Comparison of ENCODE assay signal across 24 mouse cellular contexts in the genomic region with DNA sequence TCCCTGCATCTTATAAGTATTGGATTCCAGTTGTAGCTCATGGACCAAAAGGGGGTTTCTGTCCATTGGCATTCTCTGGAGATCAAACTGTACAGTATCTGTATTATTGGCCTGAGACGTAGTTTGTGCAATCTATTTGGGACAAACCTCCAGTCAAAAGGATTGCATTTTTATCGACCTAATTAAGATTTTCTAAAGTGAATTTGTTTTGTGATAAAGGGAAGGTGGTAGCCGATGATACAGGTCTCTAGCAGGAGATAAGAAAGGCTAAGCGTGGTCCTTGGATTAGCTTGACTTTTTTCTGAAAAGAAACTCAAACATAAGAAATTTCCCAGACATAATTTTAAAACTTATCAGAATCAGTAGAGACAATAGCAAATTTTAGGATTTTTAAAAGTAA.
DNase-seq lines count a peak whose midpoint lies in the region; ATAC-seq and TF ChIP-seq lines count a peak whose summit lies in the region.
"Had no signal": no experiment of that assay in that cellular context is flagged by ENCODE, and none has a peak within 500 bp of the region (broad histone marks: within the 10 kb centered on the region; RNA-seq: fewer than 3 reads in every experiment).

No protein-coding gene starts in this region.

- H3K27me3 ChIP-seq in liver, embryonic 13.5 days: no peaks in the 10 kb centered on the region
- no peaks in the 10 kb centered on the region for H3K27me3 ChIP-seq in liver, postnatal 0 days (ENCODE audit: insufficient read depth, low read length)
- no peaks in the 10 kb centered on the region for H3K27me3 ChIP-seq in liver, embryonic 11.5 days (replicated peaks; ENCODE audit: control insufficient read depth, insufficient read depth, low read length)
- no peaks in the 10 kb centered on the region for H3K27me3 ChIP-seq in cerebellum, adult 2 months (ENCODE audit: control insufficient read depth, insufficient read depth, low read length)
- H3K27me3 ChIP-seq: CH12.LX; embryonic facial prominence, embryonic 12.5 days; forebrain, embryonic 13.5 days; forebrain, embryonic 15.5 days; Patski had no signal

- no peak for TF ChIP-seq CTCF in liver, postnatal 0 days (IDR thresholded peaks at IDR 0.05; ENCODE audit: low read depth)
- TF ChIP-seq CTCF in cerebellum, adult 2 months (IDR thresholded peaks at IDR 0.05; ENCODE audit: borderline replicate concordance, insufficient read depth, low read depth, low read length): no peak

- no peak for DNase-seq in liver, embryonic 13.5 days
- no peak for DNase-seq in liver
- DNase-seq in liver, postnatal 0 days: no peak
- DNase-seq in liver, embryonic 11.5 days (ENCODE audit: low spot score): no peak
- DNase-seq in c-Kit-positive CD71-positive TER-119-negative erythroid progenitor cells, embryonic 14.5 days (ENCODE audit: low read depth): peak; percentile 44
- no peak for DNase-seq in cerebellum, adult 2 months
- DNase-seq: adrenal gland, adult 8-10 months; adrenal gland, postnatal 14 days; adrenal gland, postnatal 36 days; B cell, adult 2 months; cerebellum, adult 11-12 months; cerebellum, adult 9-10 months; cerebellum, postnatal 10 days; cerebellum, postnatal 25 days; forebrain, postnatal 0 days had no signal

- H3K4me2 ChIP-seq in liver, embryonic 13.5 days: no peak overlapping the region
- H3K4me2 ChIP-seq in liver, postnatal 0 days (ENCODE audit: low read depth, low read length): no peak overlapping the region
- H3K4me2 ChIP-seq in liver, embryonic 11.5 days: no peak overlapping the region
- H3K4me2 ChIP-seq: embryonic facial prominence, embryonic 12.5 days; forebrain, embryonic 13.5 days; forebrain, embryonic 15.5 days had no signal

- peaks cover 19% of the 10 kb centered on the region for H3K4me1 ChIP-seq in liver, embryonic 13.5 days (replicated peaks)
- H3K4me1 ChIP-seq in liver, postnatal 0 days (ENCODE audit: insufficient read depth): 0 out of 2 replicates have a peak, but pooled peaks cover 2% of the 10 kb centered on the region
- peaks cover 7% of the 10 kb centered on the region for H3K4me1 ChIP-seq in liver, embryonic 11.5 days (replicated peaks; ENCODE audit: control insufficient read depth, insufficient read depth, low read length)
- no peaks in the 10 kb centered on the region for H3K4me1 ChIP-seq in cerebellum, adult 2 months (ENCODE audit: control insufficient read depth, insufficient read depth, low read length)
- H3K4me1 ChIP-seq: forebrain, embryonic 15.5 days had no signal

- TF ChIP-seq EP300 in liver, postnatal 0 days (IDR thresholded peaks at IDR 0.05; ENCODE audit: low read depth): peak; percentile 85

- TF ChIP-seq POLR2A in cerebellum, adult 2 months (IDR thresholded peaks at IDR 0.05; ENCODE audit: borderline replicate concordance, insufficient read depth, low read length): no peak

- ATAC-seq in liver, embryonic 13.5 days (ENCODE audit: low read depth): 0 out of 2 replicates have a peak, but pooled peaks have one; percentile 29
- ATAC-seq in liver, postnatal 0 days: no peak
- no peak for ATAC-seq in liver, embryonic 11.5 days (replicated peaks; ENCODE audit: low FRiP score)
- no peak for ATAC-seq in megakaryocyte progenitor cell, adult 5-6 weeks (replicated peaks; ENCODE audit: poor library complexity)
- ATAC-seq: activated CD4-positive, CD25-positive, alpha-beta regulatory T cell, adult 4 months; CD4-positive, CD25-positive, alpha-beta regulatory T cell, adult 4 months; forebrain, embryonic 13.5 days; forebrain, embryonic 15.5 days; forebrain, postnatal 0 days; Patski had no signal

- no peaks in the 10 kb centered on the region for H3K36me3 ChIP-seq in liver, embryonic 13.5 days
- H3K36me3 ChIP-seq in liver, postnatal 0 days (replicated peaks; ENCODE audit: insufficient read depth, low read length): no peaks in the 10 kb centered on the region
- H3K36me3 ChIP-seq in liver, embryonic 11.5 days (ENCODE audit: control insufficient read depth, insufficient read depth, low read length): no peaks in the 10 kb centered on the region
- H3K36me3 ChIP-seq: embryonic facial prominence, embryonic 12.5 days; forebrain, embryonic 15.5 days had no signal

- H3K27ac ChIP-seq in liver, embryonic 13.5 days: no peak overlapping the region
- no peak overlapping the region for H3K27ac ChIP-seq in liver, postnatal 0 days (ENCODE audit: low read depth)
- no peak overlapping the region for H3K27ac ChIP-seq in liver, embryonic 11.5 days (ENCODE audit: low read depth, low read length)
- H3K27ac ChIP-seq in cerebellum, adult 2 months (ENCODE audit: insufficient read depth, low read length): no peak overlapping the region
- H3K27ac ChIP-seq: embryonic facial prominence, embryonic 10.5 days; embryonic facial prominence, embryonic 12.5 days; forebrain, embryonic 13.5 days; forebrain, embryonic 15.5 days had no signal

- H3K9ac ChIP-seq in liver, embryonic 13.5 days: no peak overlapping the region
- H3K9ac ChIP-seq in liver, postnatal 0 days (replicated peaks): no peak overlapping the region
- no peak overlapping the region for H3K9ac ChIP-seq in liver, embryonic 11.5 days (ENCODE audit: low read depth, low read length)
- H3K9ac ChIP-seq: embryonic facial prominence, embryonic 12.5 days; forebrain, embryonic 13.5 days; forebrain, embryonic 15.5 days; forebrain, postnatal 0 days had no signal

- WGBS in liver, embryonic 13.5 days (ENCODE audit: insufficient replicate concordance): 17% methylated on average over 4 of the region's 4 CpGs
- WGBS in liver, postnatal 0 days (ENCODE audit: insufficient replicate concordance): 50% methylated on average over 4 of the region's 4 CpGs
- 43% methylated on average over 4 of the region's 4 CpGs for WGBS in liver, embryonic 11.5 days
- 93% methylated on average over 4 of the region's 4 CpGs for WGBS in cerebellum, adult 2 months

- no peaks in the 10 kb centered on the region for H3K9me3 ChIP-seq in liver, embryonic 13.5 days (replicated peaks)
- no peaks in the 10 kb centered on the region for H3K9me3 ChIP-seq in liver, postnatal 0 days (ENCODE audit: low read length)
- H3K9me3 ChIP-seq in liver, embryonic 11.5 days (ENCODE audit: control insufficient read depth, low read length): no peaks in the 10 kb centered on the region
- H3K9me3 ChIP-seq: embryonic facial prominence, embryonic 10.5 days; embryonic facial prominence, embryonic 12.5 days; forebrain, embryonic 13.5 days; forebrain, embryonic 15.5 days had no signal

- H3K4me3 ChIP-seq in liver, embryonic 13.5 days (replicated peaks): no peak overlapping the region
- H3K4me3 ChIP-seq in liver, postnatal 0 days (ENCODE audit: low read depth, low read length): no peak overlapping the region
- H3K4me3 ChIP-seq in liver, embryonic 11.5 days (ENCODE audit: low read depth, low read length): no peak overlapping the region
- H3K4me3 ChIP-seq in cerebellum, adult 2 months (replicated peaks; ENCODE audit: insufficient read depth, low read depth, low read length): no peak overlapping the region
- H3K4me3 ChIP-seq: embryonic facial prominence, embryonic 10.5 days; embryonic facial prominence, embryonic 12.5 days; forebrain, embryonic 13.5 days; forebrain, embryonic 15.5 days had no signal
